Mouse (Mus musculus): ENCODE measurements around the gene Bpgm. TPM values are rescaled to one million over a fixed set of nuclear protein-coding genes. Genes with fewer than 3 reads are reported as not detected.
A peak's percentile ranks its signal among the peaks of the same experiment; 100 is the strongest.

Gene Bpgm
- polyA plus RNA-seq (2014; fragmentation: Nextera tagmentation; extraction: Ambion mirVana), result 47.8 and 51.5 TPM in 2 replicates

DNA sequence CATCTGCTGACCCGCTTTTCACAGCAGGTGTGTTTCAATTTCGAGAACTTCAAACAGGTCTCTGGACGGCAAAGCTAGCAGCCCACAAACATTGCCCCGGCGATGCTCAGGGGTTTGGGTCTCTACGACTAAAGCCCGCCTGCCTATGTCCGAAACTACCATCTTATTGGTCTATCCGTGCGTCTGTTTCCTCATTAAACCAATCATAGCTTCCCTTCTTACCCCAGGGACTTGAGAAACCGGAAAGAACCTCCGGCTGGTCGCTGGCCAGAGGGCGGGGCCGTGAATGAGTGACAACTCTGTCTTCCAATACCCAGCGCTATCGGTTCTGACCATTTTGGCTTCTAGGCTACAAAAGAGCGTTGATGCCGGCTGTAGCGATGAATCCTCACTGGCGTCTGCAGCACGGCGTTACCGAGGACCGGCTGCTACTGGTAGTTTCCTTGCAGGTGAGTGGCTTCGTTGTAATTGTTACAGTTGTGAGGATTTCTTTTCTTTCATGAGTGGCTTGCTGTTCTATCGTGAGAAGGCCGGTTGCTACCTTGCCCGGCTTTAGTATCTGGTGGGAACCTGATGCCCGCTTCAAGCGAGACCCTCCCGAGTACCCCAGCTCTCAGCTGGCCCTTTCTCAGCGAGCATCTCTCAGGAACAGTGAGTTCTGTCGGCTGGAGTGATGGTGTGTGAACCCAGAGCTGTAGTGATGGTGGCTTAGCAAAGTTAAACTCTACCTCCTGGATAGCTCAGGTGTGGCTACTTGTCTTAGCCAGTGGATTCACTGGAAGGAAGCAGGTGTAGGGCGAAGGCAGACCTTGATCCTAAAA is at the start of gene Bpgm:
TSS of gene Bpgm (plus strand) at position 234 of the 821 bp plus-strand sequence.
- peak within 1 kb of the TSS; percentile 70 for H3K4me2 ChIP-seq (ENCODE audit: low read depth, low read length)
- WGBS, result 1% methylated on average over 35 of the region's 35 CpGs
- no peaks in the 10 kb centered on the region; the same call in 1 of the 2 replicates for H3K4me1 ChIP-seq (ENCODE audit: control insufficient read depth, insufficient read depth, low read length)
- no peaks in the 10 kb centered on the region for H3K27me3 ChIP-seq (ENCODE audit: control insufficient read depth, insufficient read depth, low read length)
- H3K4me3 ChIP-seq (ENCODE audit: low read depth, low read length), result peak within 1 kb of the TSS; percentile 57
- peak; percentile 99 for DNase-seq (ENCODE audit: low spot score)
- H3K9me3 ChIP-seq (replicated peaks; ENCODE audit: control insufficient read depth, low read length), result no peaks in the 10 kb centered on the region
- H3K9ac ChIP-seq (replicated peaks; ENCODE audit: low read length), result peak within 1 kb of the TSS; percentile 65
- peak; percentile 98 for ATAC-seq (replicated peaks; ENCODE audit: insufficient number of reproducible peaks, low FRiP score, low TSS enrichment, low read depth)
- no peaks in the 10 kb centered on the region for H3K36me3 ChIP-seq (replicated peaks; ENCODE audit: control insufficient read depth, insufficient read depth, low read depth, low read length)
- no peak within 1 kb of the TSS for H3K27ac ChIP-seq (replicated peaks; ENCODE audit: low read depth, low read length)

DNA sequence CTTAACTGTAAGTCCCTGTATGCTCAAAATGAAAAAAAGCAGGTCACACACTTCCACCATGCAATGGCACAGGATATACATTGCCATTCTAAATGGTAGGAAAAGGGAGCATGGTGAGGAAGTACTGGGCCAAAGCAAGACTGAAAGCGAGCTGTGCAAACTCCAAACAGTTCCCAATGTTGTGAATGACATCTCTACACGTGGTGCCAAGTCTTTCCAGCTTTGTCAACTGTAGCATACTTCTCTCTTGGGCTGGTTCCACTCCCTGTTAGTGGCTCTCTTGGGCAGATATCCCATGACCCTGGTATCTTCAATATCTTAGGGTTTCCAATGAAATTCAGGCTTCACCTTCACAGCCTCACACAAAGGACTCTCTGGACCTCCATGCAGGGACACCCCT is 37.0 kb upstream of the Bpgm start:
- H3K4me2 ChIP-seq (ENCODE audit: low read depth, low read length), result no peak overlapping the region
- DNase-seq (ENCODE audit: low spot score), result no peak
- H3K4me1 ChIP-seq (ENCODE audit: control insufficient read depth, insufficient read depth, low read length), result no peaks in the 10 kb centered on the region
- 54% methylated on average over 2 of the region's 2 CpGs for WGBS
- no peak overlapping the region for H3K9ac ChIP-seq (replicated peaks; ENCODE audit: low read length)
- no peak overlapping the region for H3K27ac ChIP-seq (replicated peaks; ENCODE audit: low read depth, low read length)
- H3K4me3 ChIP-seq (ENCODE audit: low read depth, low read length), result no peak overlapping the region
- H3K36me3 ChIP-seq (replicated peaks; ENCODE audit: control insufficient read depth, insufficient read depth, low read depth, low read length), result no peaks in the 10 kb centered on the region
- ATAC-seq (replicated peaks; ENCODE audit: insufficient number of reproducible peaks, low FRiP score, low TSS enrichment, low read depth), result no peak
- H3K9me3 ChIP-seq (replicated peaks; ENCODE audit: control insufficient read depth, low read length), result no peaks in the 10 kb centered on the region
- H3K27me3 ChIP-seq (ENCODE audit: control insufficient read depth, insufficient read depth, low read length), result no peaks in the 10 kb centered on the region

DNA sequence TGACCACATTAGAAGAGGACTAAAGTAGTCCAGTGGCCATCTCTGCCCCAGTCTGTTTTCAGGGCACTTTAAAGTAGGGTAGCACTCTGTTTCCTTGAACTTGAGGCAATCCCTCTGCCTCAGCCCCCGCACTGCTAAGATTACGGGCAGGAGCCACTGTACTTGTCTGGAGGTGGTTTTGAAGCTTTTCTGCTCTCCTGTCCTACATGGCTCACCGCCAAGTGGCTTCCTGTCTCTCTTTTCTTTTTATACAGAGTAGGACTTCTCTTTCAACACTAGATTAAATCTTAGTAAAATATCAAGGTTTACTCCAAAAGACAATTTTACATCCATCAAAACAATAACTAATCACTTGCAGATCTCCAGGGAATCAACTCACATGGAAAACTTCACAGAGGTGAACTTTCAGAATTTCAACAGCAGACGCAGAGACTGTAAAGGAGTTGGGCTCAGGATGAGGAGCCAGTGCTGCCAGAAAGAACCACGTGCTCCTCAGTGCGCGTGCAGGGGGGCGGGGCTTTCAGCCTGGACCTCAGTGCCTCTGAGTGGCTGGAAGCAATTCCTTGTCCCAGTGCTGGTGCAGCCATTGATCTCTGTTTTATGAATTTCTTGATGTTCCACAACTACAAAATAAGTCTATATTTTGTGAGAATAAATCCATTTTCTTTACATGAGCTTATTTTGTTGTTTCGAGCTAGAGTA is 34.3 kb upstream of the Bpgm start:
- no peaks in the 10 kb centered on the region for H3K9me3 ChIP-seq (replicated peaks; ENCODE audit: control insufficient read depth, low read length)
- H3K27me3 ChIP-seq (ENCODE audit: control insufficient read depth, insufficient read depth, low read length), result no peaks in the 10 kb centered on the region
- no peaks in the 10 kb centered on the region for H3K4me1 ChIP-seq (ENCODE audit: control insufficient read depth, insufficient read depth, low read length)
- H3K27ac ChIP-seq (replicated peaks; ENCODE audit: low read depth, low read length), result no peak overlapping the region
- no peak overlapping the region for H3K4me2 ChIP-seq (ENCODE audit: low read depth, low read length)
- H3K9ac ChIP-seq (replicated peaks; ENCODE audit: low read length), result no peak overlapping the region
- DNase-seq (ENCODE audit: low spot score), result no peak
- no peaks in the 10 kb centered on the region for H3K36me3 ChIP-seq (replicated peaks; ENCODE audit: control insufficient read depth, insufficient read depth, low read depth, low read length)
- no peak overlapping the region for H3K4me3 ChIP-seq (ENCODE audit: low read depth, low read length)
- WGBS, result 63% methylated on average over 9 of the region's 9 CpGs
- no peak for ATAC-seq (replicated peaks; ENCODE audit: insufficient number of reproducible peaks, low FRiP score, low TSS enrichment, low read depth)

DNA sequence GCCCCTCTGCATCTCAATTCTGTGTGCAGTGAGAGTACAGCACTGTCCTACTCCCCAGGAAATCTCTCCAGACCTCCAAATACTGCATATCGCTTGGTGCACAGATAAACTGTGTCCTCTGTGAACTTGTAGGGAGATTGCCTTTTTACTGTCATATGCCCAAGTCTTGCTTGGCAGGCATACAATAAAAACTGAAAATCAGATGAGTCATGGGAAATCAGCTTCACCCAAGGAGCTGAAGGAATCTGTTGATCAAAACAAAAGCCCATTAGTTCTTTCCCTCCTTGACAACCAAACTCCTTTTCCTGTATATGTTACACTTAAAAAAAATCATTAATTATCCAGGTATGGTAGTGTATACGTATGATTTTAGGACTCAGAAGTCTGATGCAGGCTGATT is 32.2 kb upstream of the Bpgm start:
- ATAC-seq (replicated peaks; ENCODE audit: insufficient number of reproducible peaks, low FRiP score, low TSS enrichment, low read depth), result no peak
- Histone ChIP-seq H3K27me3 (ENCODE audit: control insufficient read depth, insufficient read depth, low read length) (no peaks in the 10 kb centered on the region), H3K9me3 (replicated peaks; ENCODE audit: control insufficient read depth, low read length) (no peaks in the 10 kb centered on the region), H3K9ac (replicated peaks; ENCODE audit: low read length) (no peak overlapping the region), H3K27ac (replicated peaks; ENCODE audit: low read depth, low read length) (no peak overlapping the region), H3K4me2 (ENCODE audit: low read depth, low read length) (no peak overlapping the region), H3K36me3 (replicated peaks; ENCODE audit: control insufficient read depth, insufficient read depth, low read depth, low read length) (no peaks in the 10 kb centered on the region), H3K4me1 (ENCODE audit: control insufficient read depth, insufficient read depth, low read length) (no peaks in the 10 kb centered on the region), H3K4me3 (ENCODE audit: low read depth, low read length) (no peak overlapping the region)
- 87% methylated on average over 2 of the region's 2 CpGs for WGBS
- no peak for DNase-seq (ENCODE audit: low spot score)

DNA sequence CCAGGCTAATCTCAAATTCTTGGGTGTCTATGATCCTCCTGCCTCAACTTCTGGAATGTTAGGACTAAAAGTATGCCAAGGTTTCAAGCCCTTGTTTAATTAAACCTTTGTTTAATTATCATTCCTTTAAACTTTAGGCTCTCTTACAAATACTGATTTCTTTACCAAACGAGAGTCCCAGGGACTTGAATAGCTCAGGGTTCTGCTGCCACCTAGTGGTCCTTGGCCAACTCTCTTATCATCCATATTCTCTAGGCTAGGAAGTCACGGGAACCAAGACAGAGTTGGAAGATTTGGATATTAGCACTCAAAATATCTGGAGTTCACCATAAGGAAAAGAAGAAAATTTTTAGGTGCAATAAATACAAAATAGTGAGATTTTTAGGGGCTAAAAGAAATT is 28.0 kb upstream of the Bpgm start:
- H3K4me2 ChIP-seq (ENCODE audit: low read depth, low read length), result no peak overlapping the region
- no peaks in the 10 kb centered on the region for H3K27me3 ChIP-seq (ENCODE audit: control insufficient read depth, insufficient read depth, low read length)
- no peaks in the 10 kb centered on the region for H3K36me3 ChIP-seq (replicated peaks; ENCODE audit: control insufficient read depth, insufficient read depth, low read depth, low read length)
- DNase-seq (ENCODE audit: low spot score), result peak; percentile 90
- no peaks in the 10 kb centered on the region for H3K9me3 ChIP-seq (replicated peaks; ENCODE audit: control insufficient read depth, low read length)
- H3K4me3 ChIP-seq (ENCODE audit: low read depth, low read length), result no peak overlapping the region
- 13% methylated on average over 2 of the region's 2 CpGs for WGBS
- H3K27ac ChIP-seq (replicated peaks; ENCODE audit: low read depth, low read length), result no peak overlapping the region
- H3K4me1 ChIP-seq (ENCODE audit: control insufficient read depth, insufficient read depth, low read length), result no peaks in the 10 kb centered on the region
- no peak overlapping the region for H3K9ac ChIP-seq (replicated peaks; ENCODE audit: low read length)
- ATAC-seq (replicated peaks; ENCODE audit: insufficient number of reproducible peaks, low FRiP score, low TSS enrichment, low read depth), result no peak

DNA sequence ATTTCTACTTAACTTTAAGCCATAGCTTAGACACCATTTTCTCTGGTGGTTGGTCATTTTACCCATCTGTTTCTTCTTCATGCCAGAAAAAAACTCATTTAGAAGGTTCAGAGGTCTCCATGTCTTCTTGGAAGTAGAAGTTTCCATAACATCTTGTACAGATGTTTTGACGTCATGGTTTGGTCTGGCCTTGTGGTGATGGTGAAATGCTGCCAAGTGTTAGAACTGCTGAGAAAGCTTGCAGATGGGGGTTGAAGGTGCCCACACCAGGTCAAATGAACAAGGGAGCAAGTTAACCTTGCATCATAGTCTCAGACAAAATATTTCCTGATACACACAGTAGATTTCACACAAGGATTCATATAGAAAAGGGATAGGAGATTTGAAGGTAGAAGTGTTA is 27.3 kb upstream of the Bpgm start:
- H3K9ac ChIP-seq (replicated peaks; ENCODE audit: low read length), result no peak overlapping the region
- no peaks in the 10 kb centered on the region for H3K27me3 ChIP-seq (ENCODE audit: control insufficient read depth, insufficient read depth, low read length)
- no peak for DNase-seq (ENCODE audit: low spot score)
- no peak overlapping the region for H3K27ac ChIP-seq (replicated peaks; ENCODE audit: low read depth, low read length)
- WGBS, result 76% methylated on average over 1 of the region's 1 CpGs
- no peak overlapping the region for H3K4me2 ChIP-seq (ENCODE audit: low read depth, low read length)
- no peak overlapping the region for H3K4me3 ChIP-seq (ENCODE audit: low read depth, low read length)
- no peaks in the 10 kb centered on the region for H3K4me1 ChIP-seq (ENCODE audit: control insufficient read depth, insufficient read depth, low read length)
- H3K36me3 ChIP-seq (replicated peaks; ENCODE audit: control insufficient read depth, insufficient read depth, low read depth, low read length), result no peaks in the 10 kb centered on the region
- ATAC-seq (replicated peaks; ENCODE audit: insufficient number of reproducible peaks, low FRiP score, low TSS enrichment, low read depth), result no peak
- no peaks in the 10 kb centered on the region for H3K9me3 ChIP-seq (replicated peaks; ENCODE audit: control insufficient read depth, low read length)

DNA sequence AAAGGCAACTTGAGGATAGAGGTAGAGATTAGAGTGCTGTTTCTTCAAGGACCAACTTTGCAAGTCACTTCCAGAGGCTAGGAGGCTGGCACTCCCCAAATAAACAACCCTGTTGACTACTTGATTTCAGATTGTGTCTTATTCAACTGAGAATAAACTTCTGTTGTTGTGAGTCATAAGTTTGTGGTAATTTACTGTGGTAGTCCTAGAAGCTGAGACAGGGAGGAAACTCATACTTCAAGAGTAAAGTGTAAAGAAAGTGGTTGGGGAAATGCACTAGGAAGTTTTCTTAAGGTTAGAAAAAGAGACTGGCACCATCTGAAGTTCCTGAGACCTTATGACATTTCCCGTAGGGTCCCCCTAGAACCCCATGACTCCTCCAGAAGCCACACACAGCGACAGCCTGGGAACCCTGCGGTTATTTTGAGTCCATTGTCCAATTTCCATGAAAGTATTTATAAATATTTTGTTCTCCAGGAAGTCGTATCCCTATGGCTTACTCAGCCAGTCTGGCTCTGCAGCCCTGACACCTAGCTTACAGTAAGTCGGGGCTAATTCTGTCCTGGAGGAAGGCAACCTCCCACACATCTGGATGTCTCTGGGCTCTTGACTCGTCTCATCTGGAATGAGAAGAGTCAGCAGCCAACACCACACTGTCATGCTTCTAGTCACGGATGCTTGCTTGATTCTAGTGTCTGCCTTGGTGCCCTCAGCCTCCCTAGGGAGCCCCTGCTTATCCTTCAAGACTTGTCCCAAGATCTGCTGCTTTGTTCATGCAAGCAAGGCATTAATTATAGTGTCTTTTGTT is 22.8 kb upstream of the Bpgm start:
- 69% methylated on average over 7 of the region's 7 CpGs for WGBS
- H3K4me1 ChIP-seq (ENCODE audit: control insufficient read depth, insufficient read depth, low read length), result no peaks in the 10 kb centered on the region
- H3K9ac ChIP-seq (replicated peaks; ENCODE audit: low read length), result no peak overlapping the region
- H3K9me3 ChIP-seq (replicated peaks; ENCODE audit: control insufficient read depth, low read length), result no peaks in the 10 kb centered on the region
- H3K27ac ChIP-seq (replicated peaks; ENCODE audit: low read depth, low read length), result no peak overlapping the region
- ATAC-seq (replicated peaks; ENCODE audit: insufficient number of reproducible peaks, low FRiP score, low TSS enrichment, low read depth) (no peak), DNase-seq (ENCODE audit: low spot score) (no peak)
- no peak overlapping the region for H3K4me3 ChIP-seq (ENCODE audit: low read depth, low read length)
- H3K27me3 ChIP-seq (ENCODE audit: control insufficient read depth, insufficient read depth, low read length), result no peaks in the 10 kb centered on the region
- H3K36me3 ChIP-seq (replicated peaks; ENCODE audit: control insufficient read depth, insufficient read depth, low read depth, low read length), result no peaks in the 10 kb centered on the region
- H3K4me2 ChIP-seq (ENCODE audit: low read depth, low read length), result no peak overlapping the region

Measured in embryonic facial prominence, embryonic 11.5 days (tissue).